Mouse (Mus musculus) ovary, postnatal 36 days (tissue): ENCODE measurements at regions not wholly inside any gene's neighbourhood (a gene's known extent, or its start where the extent isn't known, plus 50 kb on each side); places are given as distances from the start of the nearest gene placed in this dataset.

Source experiments
- DNase-seq: peaks from one replicate; pipeline ENCODE4 v3.0.0; 2022; ENCODE audit warnings: low spot score, mixed read lengths

GRCm38 (mm10) chr5:126335553-126336520 lies 804.3 kb downstream of the Tmem132b start:
- DNase-seq: no peak

- DNase-seq: no peak
Measured at GRCm38 (mm10) chr5:126337884-126338283, 806.3 kb downstream of the Tmem132b start.

DNA sequence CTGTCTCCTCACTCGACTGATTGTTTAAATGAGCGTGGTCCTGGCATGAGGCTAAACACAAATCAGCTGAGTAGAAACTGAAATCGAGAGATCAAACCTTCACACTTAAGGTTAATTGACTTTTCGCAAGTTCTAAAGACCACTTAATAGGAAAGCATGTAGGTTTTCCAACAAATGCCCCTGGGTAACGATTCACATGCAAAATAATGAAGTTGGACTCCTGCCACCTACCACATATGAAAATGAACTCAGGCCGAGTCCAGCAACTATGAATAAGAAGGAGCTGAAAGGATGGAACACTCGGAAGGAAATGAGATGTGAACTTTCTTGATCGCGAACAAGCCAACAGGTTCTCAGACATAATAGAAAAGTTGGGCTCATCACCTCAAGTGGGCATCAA lies 812.0 kb downstream of the Tmem132b start:
- no peak for DNase-seq

- no peak for DNase-seq
Measured at GRCm38 (mm10) chr5:126350936-126351335, 819.4 kb downstream of the Tmem132b start.

- no peak for DNase-seq
Measured at GRCm38 (mm10) chr5:126369436-126369835, 837.9 kb downstream of the Tmem132b start.

DNA sequence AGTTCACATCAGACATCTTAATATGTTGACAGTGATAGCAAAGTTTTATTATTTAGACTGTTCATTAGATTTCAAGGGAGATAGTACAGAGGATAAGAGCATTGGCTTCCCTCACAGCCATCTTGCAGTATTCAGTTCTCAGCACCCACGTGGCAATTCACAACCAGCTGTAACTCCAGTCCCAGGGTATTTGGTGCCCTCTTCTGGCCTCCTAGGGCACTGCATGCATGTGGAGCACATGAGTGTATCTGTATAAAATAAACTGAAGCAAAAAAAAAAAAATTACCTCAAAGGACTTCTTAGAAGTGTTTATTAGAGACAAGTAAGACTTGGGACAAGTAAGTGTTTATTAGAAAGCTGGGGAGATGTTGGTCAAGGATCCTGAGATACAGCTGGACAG lies 849.3 kb upstream of the Tmem132c start:
- DNase-seq: no peak

GRCm38 (mm10) chr5:126395331-126395730 lies 846.3 kb upstream of the Tmem132c start:
- DNase-seq: no peak

DNA sequence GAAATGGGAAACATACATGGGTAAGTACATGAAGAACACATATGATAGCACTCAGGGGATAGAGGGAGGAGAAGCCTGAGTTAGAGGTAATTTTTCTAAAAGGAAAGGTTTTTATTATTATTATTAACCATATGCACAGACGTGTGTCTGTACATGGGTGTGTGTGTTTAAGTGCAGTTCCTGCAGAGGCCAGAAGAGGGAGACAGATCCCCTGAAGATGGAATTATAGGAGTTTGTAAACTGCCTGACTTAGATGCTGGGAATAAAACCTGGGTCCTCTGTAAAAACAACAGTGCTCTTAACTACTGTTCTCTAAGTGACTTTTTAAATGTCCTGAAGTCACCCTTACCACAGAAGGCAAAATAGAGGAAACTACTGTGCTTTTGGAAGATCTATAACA lies 809.9 kb upstream of the Tmem132c start:
- DNase-seq: no peak

GRCm38 (mm10) chr5:126438696-126439095 lies 802.9 kb upstream of the Tmem132c start:
- DNase-seq: no peak

DNA sequence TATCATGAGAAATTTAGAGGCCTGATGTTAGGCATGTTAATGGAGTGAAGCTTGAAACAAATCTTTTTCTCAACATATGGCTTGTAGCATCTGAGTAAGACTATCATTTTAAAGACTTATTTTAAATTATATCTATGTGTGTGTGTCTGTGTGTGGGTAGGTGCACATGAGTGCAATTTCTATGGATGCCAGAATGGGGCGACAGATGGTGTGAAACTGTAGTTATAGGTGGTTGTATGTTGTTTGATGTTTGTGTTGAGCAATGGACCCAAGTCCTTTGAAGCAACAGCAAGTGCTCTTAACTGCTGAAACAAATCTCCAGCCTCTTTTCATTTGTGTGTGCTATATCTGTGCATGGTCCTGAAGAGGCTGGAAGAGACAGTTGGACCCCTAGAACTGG lies 801.1 kb upstream of the Tmem132c start:
- DNase-seq: no peak

GRCm38 (mm10) chr5:126475761-126476160 lies 765.8 kb upstream of the Tmem132c start:
- DNase-seq: no peak

DNA sequence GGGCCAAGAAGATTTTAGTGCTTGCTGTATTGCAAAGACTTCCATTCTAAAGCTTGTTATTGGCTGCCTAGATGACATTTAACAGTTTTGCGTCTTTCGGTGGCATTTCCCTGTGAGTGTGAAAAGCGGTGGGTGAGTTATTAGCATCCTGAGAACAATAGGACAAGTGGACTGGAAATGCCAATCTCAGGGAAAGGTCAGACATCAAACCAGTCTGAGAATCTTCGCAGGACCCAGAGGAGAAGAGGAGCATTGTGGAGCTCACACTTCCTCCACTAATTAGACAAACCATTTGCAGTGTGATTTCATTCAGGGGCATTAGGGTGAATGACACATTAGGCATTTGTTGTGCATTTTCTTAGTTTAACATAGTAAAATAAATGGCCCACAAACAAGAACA lies 719.5 kb upstream of the Tmem132c start:
- DNase-seq: no peak

DNA sequence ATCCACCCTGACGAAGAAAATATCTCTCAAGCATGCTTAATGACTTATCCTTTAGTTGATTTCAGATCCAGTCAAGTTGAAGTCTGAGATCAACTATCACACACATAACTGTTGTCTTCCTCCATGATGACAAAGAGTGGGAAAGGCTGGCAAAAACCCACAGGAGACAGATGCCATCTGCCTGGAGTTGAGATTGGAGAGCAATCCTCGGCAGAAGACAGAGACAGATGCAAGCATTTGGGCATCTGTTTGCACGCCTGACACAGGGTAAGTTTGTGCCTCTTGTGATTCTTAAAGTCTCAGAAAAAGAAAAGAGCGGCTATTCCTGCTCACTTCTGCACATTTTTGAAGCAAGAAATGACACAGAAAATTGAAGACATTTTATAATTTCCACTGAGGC lies 715.7 kb upstream of the Tmem132c start:
- no peak for DNase-seq

- DNase-seq: no peak
Measured at GRCm38 (mm10) chr5:126530806-126531527, 710.6 kb upstream of the Tmem132c start.

DNA sequence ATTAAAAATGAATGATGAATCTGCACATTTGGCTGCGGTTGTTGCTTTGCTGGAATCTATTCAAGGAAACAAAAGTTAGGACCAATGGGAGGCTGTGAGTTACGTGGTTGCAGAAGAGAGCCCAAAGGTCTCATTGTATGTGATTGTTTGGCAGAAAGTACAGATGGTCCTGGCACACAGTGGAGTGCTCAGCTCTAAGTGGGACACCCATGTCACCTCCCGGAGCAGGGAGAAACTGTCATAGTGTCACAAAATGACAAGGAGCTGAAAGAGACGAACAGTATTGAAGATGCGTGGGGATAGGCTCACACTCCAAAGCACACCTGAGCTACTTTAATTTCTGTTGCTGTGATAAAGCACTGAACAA lies 710.1 kb upstream of the Tmem132c start:
- no peak for DNase-seq

GRCm38 (mm10) chr5:126531975-126532374 lies 709.6 kb upstream of the Tmem132c start:
- DNase-seq: no peak

- DNase-seq: no peak
Measured at GRCm38 (mm10) chr5:126538072-126538471, 703.5 kb upstream of the Tmem132c start.

- DNase-seq: no peak
Measured at GRCm38 (mm10) chr5:126544261-126544976, 697.2 kb upstream of the Tmem132c start.

DNA sequence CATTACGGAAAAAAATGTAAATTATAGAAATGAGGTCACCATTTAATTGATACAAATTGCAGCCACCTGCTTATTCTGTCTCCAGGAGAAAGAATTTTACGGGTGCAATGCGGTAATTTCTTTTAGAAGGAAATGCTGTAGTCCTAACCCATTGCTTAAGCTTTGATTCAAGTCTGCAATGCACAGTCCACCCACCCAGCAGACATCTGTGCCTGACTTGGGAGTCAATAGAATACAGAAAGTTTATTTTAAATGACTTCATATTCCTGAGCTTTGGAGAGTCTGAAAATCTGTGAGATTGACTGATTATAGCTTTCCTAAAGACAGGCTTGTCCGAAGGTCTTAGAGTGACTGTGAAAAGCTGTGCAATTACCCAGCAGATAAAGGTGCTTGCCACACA lies 693.8 kb upstream of the Tmem132c start:
- no peak for DNase-seq

DNA sequence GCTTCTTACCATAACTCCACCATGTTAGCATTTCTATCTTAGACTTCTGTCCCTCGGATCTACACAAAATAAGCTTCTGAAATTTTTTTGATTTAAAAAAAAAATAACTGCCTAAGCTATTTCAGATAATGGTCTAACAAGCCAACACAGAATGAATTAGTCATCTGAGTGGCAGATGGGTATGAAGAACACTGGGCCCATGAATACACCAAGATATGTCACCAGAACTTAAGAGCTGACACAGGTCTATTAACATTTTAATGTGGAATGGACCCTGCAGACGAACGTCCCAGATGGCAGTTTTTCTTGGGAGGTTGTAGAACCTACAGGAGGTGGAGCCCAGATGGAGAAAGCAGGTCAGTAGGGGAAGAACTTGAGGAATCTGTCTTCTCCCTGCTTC lies 689.9 kb upstream of the Tmem132c start:
- no peak for DNase-seq

GRCm38 (mm10) chr5:126559011-126559410 lies 682.6 kb upstream of the Tmem132c start:
- no peak for DNase-seq

DNA sequence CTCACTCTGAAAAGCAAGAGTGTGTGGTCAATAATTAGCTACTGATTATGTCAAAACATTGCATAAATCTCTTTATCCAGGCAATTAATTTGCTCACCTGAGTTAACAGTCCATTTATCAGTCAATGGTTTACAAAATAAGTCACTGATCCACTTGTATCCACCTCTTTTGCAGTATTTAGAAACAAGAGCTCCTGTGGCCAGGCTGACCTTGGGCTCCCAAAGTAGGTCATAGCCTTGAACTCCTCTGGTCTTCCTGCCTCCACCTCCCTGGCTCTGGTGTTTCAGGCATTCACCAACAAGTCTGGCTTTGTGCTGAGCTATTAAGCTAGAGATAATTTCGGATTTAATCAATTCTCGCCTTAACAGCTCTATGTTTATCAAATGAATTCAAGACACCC lies 675.8 kb upstream of the Tmem132c start:
- no peak for DNase-seq

- no peak for DNase-seq
Measured at GRCm38 (mm10) chr5:126566226-126566625, 675.4 kb upstream of the Tmem132c start.
